Mouse (Mus musculus): ENCODE measurements around the gene Cadm1.

Cadm1 gene

GRCm38 (mm10) chr9:47529602-47530450 lies at the start of gene Cadm1:
Gene Cadm1, plus strand, starts transcription at chr9:47530173.
- peak; percentile 97 for DNase-seq

GRCm38 (mm10) chr9:47484506-47484905 lies 45.5 kb upstream of the Cadm1 start:
- DNase-seq: peak; percentile 18

- DNase-seq: no peak
Observed at GRCm38 (mm10) chr9:47485186-47485585, 44.8 kb upstream of the Cadm1 start.

GRCm38 (mm10) chr9:47499761-47500160 lies 30.2 kb upstream of the Cadm1 start:
- no peak for DNase-seq

- DNase-seq: no peak
Observed at GRCm38 (mm10) chr9:47505956-47506355, 24.0 kb upstream of the Cadm1 start.

GRCm38 (mm10) chr9:47506876-47507275 lies 23.1 kb upstream of the Cadm1 start:
- DNase-seq: no peak

GRCm38 (mm10) chr9:47508109-47508508 lies 21.9 kb upstream of the Cadm1 start:
- peak; percentile 66 for DNase-seq

GRCm38 (mm10) chr9:47512521-47512920 lies 17.5 kb upstream of the Cadm1 start:
- no peak for DNase-seq

- no peak for DNase-seq
Observed at GRCm38 (mm10) chr9:47514318-47514717, 15.7 kb upstream of the Cadm1 start.

GRCm38 (mm10) chr9:47516238-47516637 lies 13.7 kb upstream of the Cadm1 start:
- DNase-seq: no peak

- no peak for DNase-seq
Observed at GRCm38 (mm10) chr9:47527290-47527689, 2.7 kb upstream of the Cadm1 start.

- DNase-seq: no peak
Observed at GRCm38 (mm10) chr9:47527741-47528140, 2.2 kb upstream of the Cadm1 start.

GRCm38 (mm10) chr9:47529182-47529581 lies 791 bp upstream of the Cadm1 start:
- no peak for DNase-seq

GRCm38 (mm10) chr9:47530544-47530921 lies 560 bp downstream of the Cadm1 start:
- no peak for DNase-seq

- DNase-seq: peak; percentile 73
Observed at GRCm38 (mm10) chr9:47530922-47531850, 1.2 kb downstream of the Cadm1 start.

- DNase-seq: peak; percentile 27
Observed at GRCm38 (mm10) chr9:47532215-47532865, 2.4 kb downstream of the Cadm1 start.

GRCm38 (mm10) chr9:47533461-47533860 lies 3.5 kb downstream of the Cadm1 start:
- DNase-seq: no peak

- no peak for DNase-seq
Observed at GRCm38 (mm10) chr9:47534573-47535475, 4.9 kb downstream of the Cadm1 start.

- no peak for DNase-seq
Observed at GRCm38 (mm10) chr9:47545245-47545644, 15.3 kb downstream of the Cadm1 start.

GRCm38 (mm10) chr9:47545667-47546066 lies 15.7 kb downstream of the Cadm1 start:
- no peak for DNase-seq

- DNase-seq: peak; percentile 39
Observed at GRCm38 (mm10) chr9:47548402-47548801, 18.4 kb downstream of the Cadm1 start.

GRCm38 (mm10) chr9:47548916-47549315 lies 18.9 kb downstream of the Cadm1 start:
- no peak for DNase-seq
